Mouse (Mus musculus) ES-E14 (cell line): ENCODE measurements at regions not wholly inside any gene's neighbourhood (a gene's known extent, or its start where the extent isn't known, plus 50 kb on each side); places are given as distances from the start of the nearest gene placed in this dataset.

Source experiments
- HCFC1 ChIP-seq: IDR thresholded peaks from 2 replicates; pipeline ENCODE4 v1.6.1; 2012; ENCODE audit warnings: low read length, inconsistent platforms, borderline replicate concordance; ENCODE audit not compliant: insufficient read depth
- MAFK ChIP-seq: IDR thresholded peaks from 2 replicates; pipeline ENCODE4 v1.6.1; 2014; ENCODE audit warnings: mild to moderate bottlenecking, low read depth, low read length, inconsistent platforms; ENCODE audit not compliant: insufficient read depth
- ZC3H11A ChIP-seq: IDR thresholded peaks from 2 replicates; pipeline ENCODE4 v1.6.1; 2012; ENCODE audit warnings: low read depth, mild to moderate bottlenecking, inconsistent platforms, low read length, borderline replicate concordance
- ZNF384 ChIP-seq: IDR thresholded peaks from 2 replicates; pipeline ENCODE4 v1.6.1; 2012; ENCODE audit warnings: low read depth, low read length, inconsistent platforms

DNA sequence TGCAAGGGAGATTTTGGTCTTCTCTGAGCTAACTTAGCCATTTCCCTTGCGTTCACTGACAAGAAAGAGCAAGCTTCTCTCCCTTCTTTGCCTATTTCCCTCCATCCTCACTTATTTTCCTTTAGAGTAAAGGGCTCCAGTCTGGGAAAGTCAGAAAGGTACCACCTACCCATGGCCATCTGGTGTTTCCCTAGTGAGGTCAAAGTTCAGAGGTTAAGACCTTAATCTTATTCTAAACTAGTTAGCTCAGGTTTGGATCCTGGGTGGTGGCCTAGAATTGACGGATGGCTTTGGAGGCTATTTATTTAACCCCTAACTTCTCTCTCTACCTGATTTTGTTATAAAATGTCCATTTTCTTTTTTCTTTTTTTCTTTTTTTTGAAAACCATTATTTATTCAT is 472.6 kb upstream of the Sall1 start:
- TF ChIP-seq HCFC1, result no peak
- no peak for TF ChIP-seq ZNF384
- TF ChIP-seq MAFK, result no peak
- no peak for TF ChIP-seq ZC3H11A
